Mouse (Mus musculus) liver, adult 2 months (tissue): ENCODE results near the gene Cep41.

Source experiments
- CTCF ChIP-seq: fragments of 200-500 bp; IDR thresholded peaks from 2 replicates; pipeline ENCODE4 v1.5.1; 2011; ENCODE audit warnings: low read depth, low read length, control low read depth
- POLR2A ChIP-seq: fragments of 200-500 bp; IDR thresholded peaks from 2 replicates; pipeline ENCODE4 v1.6.1; 2011; ENCODE audit warnings: low read length, control low read depth; ENCODE audit not compliant: insufficient read depth; ENCODE audit errors: extremely low read depth

DNA sequence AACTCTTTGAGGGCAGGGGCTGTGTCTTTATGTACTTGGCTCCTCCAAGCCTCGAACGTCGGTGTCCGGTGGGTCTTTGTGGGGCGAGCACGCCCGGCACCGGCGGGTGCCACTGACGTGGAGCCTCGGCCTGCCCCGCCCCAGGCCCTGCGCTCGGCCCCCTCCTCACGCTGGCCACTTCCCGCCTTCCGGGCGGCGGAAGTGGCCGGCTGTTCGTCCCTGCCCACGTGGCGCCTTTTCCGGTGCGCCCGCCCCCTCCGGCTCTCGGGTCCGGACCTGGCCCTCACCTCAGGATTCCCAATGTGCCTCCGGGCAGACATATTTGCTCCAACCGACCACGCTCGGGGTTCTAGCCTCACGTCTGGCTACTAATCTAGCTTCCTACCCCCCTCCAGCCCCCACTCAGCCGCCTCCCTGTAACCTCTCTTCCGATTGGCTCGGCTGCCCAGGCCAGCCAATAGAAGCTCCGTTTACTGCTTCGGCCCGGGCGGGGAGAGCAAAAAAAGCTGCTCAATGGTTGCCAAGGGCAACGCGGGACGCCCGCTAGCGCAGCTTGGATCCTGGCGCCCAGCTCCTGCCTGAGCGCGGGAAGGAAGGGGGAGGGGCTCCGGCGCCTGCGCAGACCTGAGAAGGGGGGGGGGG, at the start of gene Cep41:
- TF ChIP-seq CTCF (no peak), POLR2A (peak; percentile 40; the same call in 1 of the 2 replicates)
